Mouse (Mus musculus): Measurements from ENCODE around the gene Tbxa2r.

GRCm38 (mm10) chr10:81344421-81345161 is 16.1 kb downstream of the Tbxa2r start:
- TF ChIP-seq POLR2A (IDR thresholded peaks at IDR 0.05; ENCODE audit: control insufficient read depth, extremely low read depth, insufficient read depth, low read length, poor library complexity) (no peak), CTCF (IDR thresholded peaks at IDR 0.05; ENCODE audit: borderline replicate concordance, control insufficient read depth, extremely low read depth, insufficient read depth, low read length, poor library complexity) (no peak)

All from thymus, adult 2 months (tissue).